Mouse (Mus musculus): ENCODE data around the gene Fzd7. TPM values are rescaled to one million over a fixed set of nuclear protein-coding genes. Genes with fewer than 3 reads are reported as not detected.

Gene Fzd7
- polyA plus RNA-seq, 1 experiment from 2014 or later: 5.8 TPM

DNA sequence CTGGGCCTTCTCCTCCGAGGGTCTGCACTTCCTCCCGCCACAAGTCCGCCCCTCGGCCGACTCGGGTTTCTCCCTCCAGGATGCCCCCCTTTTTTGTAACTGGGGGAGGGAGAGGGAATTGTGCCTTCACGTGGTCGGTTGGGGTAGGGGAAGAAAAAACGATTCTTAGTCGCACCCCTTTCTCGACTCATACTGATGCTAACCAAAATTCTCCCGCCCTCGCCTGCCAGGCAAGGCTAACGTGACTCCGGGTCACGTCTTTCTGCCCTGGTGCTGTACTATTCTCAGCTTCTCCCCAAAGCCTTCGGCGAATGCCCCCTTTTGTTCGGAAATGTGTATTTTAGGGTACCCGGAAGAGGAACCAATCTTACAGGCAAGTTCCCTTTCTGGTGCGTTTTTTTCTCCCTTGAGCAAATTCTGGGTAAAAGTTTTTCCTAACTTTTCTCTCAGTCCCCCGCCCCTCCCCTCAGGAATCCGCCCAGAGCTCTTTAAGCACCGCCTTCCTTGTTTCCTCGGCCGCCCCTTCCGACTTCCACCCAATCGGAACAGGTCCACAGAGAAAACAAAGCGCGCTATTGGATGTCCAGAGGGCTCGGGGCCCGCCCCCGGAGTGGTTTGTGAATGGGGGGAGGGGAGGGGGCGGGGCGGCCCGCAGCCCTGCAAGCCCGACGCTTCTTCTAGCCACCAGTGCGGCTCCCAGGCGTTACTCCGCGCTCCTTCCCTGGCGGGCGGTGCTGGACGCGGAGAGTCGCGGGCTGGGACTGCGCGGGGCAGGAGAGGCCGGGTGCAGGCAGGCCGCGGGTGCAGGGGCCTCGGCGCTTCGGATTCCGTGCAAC is 550 bp upstream of the Fzd7 start:
- H3K27ac ChIP-seq (ENCODE audit: low read length): peak overlapping the region; percentile 99
- peaks cover 27% of the 10 kb centered on the region for H3K4me1 ChIP-seq (ENCODE audit: control insufficient read depth, insufficient read depth, low read length)
- H3K4me3 ChIP-seq (replicated peaks; ENCODE audit: low read length): peak overlapping the region; percentile 73
- peak; percentile 95 for ATAC-seq (ENCODE audit: insufficient read depth, low FRiP score)
- peak overlapping the region; percentile 99 for H3K4me2 ChIP-seq (ENCODE audit: low read depth, low read length)
- H3K9me3 ChIP-seq (replicated peaks; ENCODE audit: control insufficient read depth, low read length): no peaks in the 10 kb centered on the region
- WGBS: under 1% methylated on average over 57 of the region's 57 CpGs
- no peaks in the 10 kb centered on the region for H3K36me3 ChIP-seq (ENCODE audit: control insufficient read depth, insufficient read depth, low read length)
- H3K9ac ChIP-seq (ENCODE audit: low read length): peak overlapping the region; percentile 90
- H3K27me3 ChIP-seq (ENCODE audit: control insufficient read depth, insufficient read depth, low read length): no peaks in the 10 kb centered on the region

GRCm38 (mm10) chr1:59482696-59483520 is 684 bp downstream of the Fzd7 start:
- no peaks in the 10 kb centered on the region for H3K27me3 ChIP-seq (ENCODE audit: control insufficient read depth, insufficient read depth, low read length)
- H3K9ac ChIP-seq (ENCODE audit: low read length): peak overlapping the region; percentile 90
- under 1% methylated on average over 87 of the region's 88 CpGs for WGBS
- H3K4me3 ChIP-seq (replicated peaks; ENCODE audit: low read length): peak overlapping the region; percentile 73
- peak overlapping the region; percentile 99 for H3K27ac ChIP-seq (ENCODE audit: low read length)
- H3K36me3 ChIP-seq (ENCODE audit: control insufficient read depth, insufficient read depth, low read length): no peaks in the 10 kb centered on the region
- peaks cover 39% of the 10 kb centered on the region for H3K4me1 ChIP-seq (ENCODE audit: control insufficient read depth, insufficient read depth, low read length)
- ATAC-seq (ENCODE audit: insufficient read depth, low FRiP score): 0 out of 2 replicates have a peak, but pooled peaks have one; percentile 2
- peak overlapping the region; percentile 99 for H3K4me2 ChIP-seq (ENCODE audit: low read depth, low read length)
- no peaks in the 10 kb centered on the region for H3K9me3 ChIP-seq (replicated peaks; ENCODE audit: control insufficient read depth, low read length)

- H3K4me1 ChIP-seq (ENCODE audit: control insufficient read depth, insufficient read depth, low read length): peaks cover 44% of the 10 kb centered on the region
- WGBS: 3% methylated on average over 46 of the region's 46 CpGs
Measured at GRCm38 (mm10) chr1:59483521-59484245, 1.5 kb downstream of the Fzd7 start.

GRCm38 (mm10) chr1:59484314-59484713 is 2.1 kb downstream of the Fzd7 start:
- no peaks in the 10 kb centered on the region for H3K9me3 ChIP-seq (replicated peaks; ENCODE audit: control insufficient read depth, low read length)
- peaks cover 51% of the 10 kb centered on the region for H3K4me1 ChIP-seq (ENCODE audit: control insufficient read depth, insufficient read depth, low read length)
- peak overlapping the region; percentile 56 for H3K27ac ChIP-seq (ENCODE audit: low read length)
- peak overlapping the region; percentile 99 for H3K4me2 ChIP-seq (ENCODE audit: low read depth, low read length)
- WGBS: 10% methylated on average over 21 of the region's 21 CpGs
- H3K36me3 ChIP-seq (ENCODE audit: control insufficient read depth, insufficient read depth, low read length): no peaks in the 10 kb centered on the region
- H3K9ac ChIP-seq (ENCODE audit: low read length): peak overlapping the region; percentile 90
- H3K4me3 ChIP-seq (replicated peaks; ENCODE audit: low read length): peak overlapping the region; percentile 73
- H3K27me3 ChIP-seq (ENCODE audit: control insufficient read depth, insufficient read depth, low read length): no peaks in the 10 kb centered on the region
- ATAC-seq (ENCODE audit: insufficient read depth, low FRiP score): no peak

More at GRCm38 (mm10) chr1:59483521-59484245, 1.5 kb downstream of the Fzd7 start:
- no peaks in the 10 kb centered on the region for H3K27me3 ChIP-seq (ENCODE audit: control insufficient read depth, insufficient read depth, low read length)
- H3K4me2 ChIP-seq (ENCODE audit: low read depth, low read length): peak overlapping the region; percentile 99
- no peak for ATAC-seq (ENCODE audit: insufficient read depth, low FRiP score)
- peak overlapping the region; percentile 73 for H3K4me3 ChIP-seq (replicated peaks; ENCODE audit: low read length)
- no peaks in the 10 kb centered on the region for H3K9me3 ChIP-seq (replicated peaks; ENCODE audit: control insufficient read depth, low read length)
- no peaks in the 10 kb centered on the region for H3K36me3 ChIP-seq (ENCODE audit: control insufficient read depth, insufficient read depth, low read length)
- peak overlapping the region; percentile 90 for H3K9ac ChIP-seq (ENCODE audit: low read length)
- peak overlapping the region; percentile 99 for H3K27ac ChIP-seq (ENCODE audit: low read length)

GRCm38 (mm10) chr1:59484791-59485785 is 2.9 kb downstream of the Fzd7 start:
- Histone ChIP-seq H3K27me3 (ENCODE audit: control insufficient read depth, insufficient read depth, low read length) (no peaks in the 10 kb centered on the region), H3K36me3 (ENCODE audit: control insufficient read depth, insufficient read depth, low read length) (no peaks in the 10 kb centered on the region), H3K27ac (ENCODE audit: low read length) (peak overlapping the region; percentile 56), H3K9me3 (replicated peaks; ENCODE audit: control insufficient read depth, low read length) (no peaks in the 10 kb centered on the region), H3K4me1 (ENCODE audit: control insufficient read depth, insufficient read depth, low read length) (peaks cover 52% of the 10 kb centered on the region), H3K9ac (ENCODE audit: low read length) (peak overlapping the region; percentile 90), H3K4me3 (replicated peaks; ENCODE audit: low read length) (peak overlapping the region; percentile 73), H3K4me2 (ENCODE audit: low read depth, low read length) (peak overlapping the region; percentile 99)
- WGBS: 14% methylated on average over 16 of the region's 16 CpGs
- no peak for ATAC-seq (ENCODE audit: insufficient read depth, low FRiP score)

DNA sequence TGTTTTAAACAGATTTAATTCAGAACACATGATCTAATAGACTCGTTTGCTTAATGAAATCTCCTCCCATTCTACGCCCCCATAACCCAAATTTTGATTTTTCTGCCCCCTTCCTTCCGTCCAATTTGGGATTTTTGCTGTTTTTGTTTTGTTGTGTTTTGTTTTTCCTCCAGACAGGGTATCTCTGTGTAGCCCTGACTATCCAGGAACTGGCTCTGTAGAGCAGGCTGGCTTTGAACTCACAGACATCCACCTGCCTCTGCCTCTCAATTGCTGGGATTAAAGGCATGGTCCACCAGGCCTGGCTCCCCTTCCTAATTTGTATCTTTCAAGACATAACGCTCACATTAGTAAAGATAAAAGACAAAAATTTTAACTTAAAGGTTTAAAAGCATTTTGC is 3.6 kb downstream of the Fzd7 start:
- Histone ChIP-seq H3K27ac (ENCODE audit: low read length) (no peak overlapping the region), H3K9ac (ENCODE audit: low read length) (peak overlapping the region; percentile 90), H3K4me2 (ENCODE audit: low read depth, low read length) (peak overlapping the region; percentile 99), H3K4me1 (ENCODE audit: control insufficient read depth, insufficient read depth, low read length) (peaks cover 49% of the 10 kb centered on the region), H3K36me3 (ENCODE audit: control insufficient read depth, insufficient read depth, low read length) (no peaks in the 10 kb centered on the region), H3K27me3 (ENCODE audit: control insufficient read depth, insufficient read depth, low read length) (no peaks in the 10 kb centered on the region), H3K9me3 (replicated peaks; ENCODE audit: control insufficient read depth, low read length) (no peaks in the 10 kb centered on the region), H3K4me3 (replicated peaks; ENCODE audit: low read length) (peak overlapping the region; percentile 73)
- 39% methylated on average over 4 of the region's 4 CpGs for WGBS
- no peak for ATAC-seq (ENCODE audit: insufficient read depth, low FRiP score)

DNA sequence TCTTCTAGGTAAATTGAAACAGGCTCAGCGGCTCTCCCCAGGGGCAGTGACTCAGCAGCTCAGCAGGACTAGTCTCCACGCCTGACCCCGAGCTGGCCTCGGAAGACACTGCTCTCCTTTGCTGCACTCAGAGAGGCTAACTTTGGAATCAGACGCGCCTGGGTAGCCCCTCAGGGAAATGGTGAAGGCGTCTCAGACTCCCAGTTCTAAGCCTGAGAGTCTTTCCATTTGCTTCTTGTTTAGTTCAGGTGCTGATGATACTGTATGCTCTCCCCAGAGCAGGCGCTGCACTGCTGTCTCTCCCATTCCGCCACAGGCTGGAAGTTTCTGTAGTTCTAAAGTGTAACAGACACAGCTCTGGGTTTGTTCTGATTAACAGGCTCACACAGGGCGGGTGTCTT is 5.4 kb downstream of the Fzd7 start:
- 11% methylated on average over 10 of the region's 10 CpGs for WGBS
- Histone ChIP-seq H3K36me3 (ENCODE audit: control insufficient read depth, insufficient read depth, low read length) (no peaks in the 10 kb centered on the region), H3K4me3 (replicated peaks; ENCODE audit: low read length) (peak overlapping the region; percentile 3), H3K4me1 (ENCODE audit: control insufficient read depth, insufficient read depth, low read length) (peaks cover 47% of the 10 kb centered on the region), H3K27ac (ENCODE audit: low read length) (peak overlapping the region; percentile 86), H3K4me2 (ENCODE audit: low read depth, low read length) (peak overlapping the region; percentile 46), H3K9me3 (replicated peaks; ENCODE audit: control insufficient read depth, low read length) (no peaks in the 10 kb centered on the region), H3K27me3 (ENCODE audit: control insufficient read depth, insufficient read depth, low read length) (no peaks in the 10 kb centered on the region), H3K9ac (ENCODE audit: low read length) (peak overlapping the region; percentile 53)
- ATAC-seq (ENCODE audit: insufficient read depth, low FRiP score): no peak

DNA sequence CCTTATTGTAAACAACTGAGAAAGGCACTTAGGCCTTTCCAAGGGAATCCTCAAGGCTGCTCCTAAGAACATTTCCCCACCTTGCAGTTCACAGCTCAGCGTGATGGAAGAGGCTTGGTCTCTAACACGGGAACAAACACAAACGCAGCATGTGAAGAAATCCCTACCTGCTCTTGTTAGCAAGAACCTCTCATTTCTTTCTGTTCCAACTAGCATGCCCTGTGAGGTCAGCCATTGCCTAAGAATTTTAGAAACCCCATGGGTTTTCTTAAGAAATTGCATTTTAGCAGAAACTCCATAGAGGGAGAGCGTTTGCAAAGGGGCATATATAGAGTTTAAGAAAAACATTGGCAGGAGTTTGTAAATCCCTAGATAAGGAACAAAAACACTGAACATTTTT is 6.3 kb downstream of the Fzd7 start:
- H3K9ac ChIP-seq (ENCODE audit: low read length): no peak overlapping the region
- H3K4me2 ChIP-seq (ENCODE audit: low read depth, low read length): peak overlapping the region; percentile 17; the same call in 1 of the 2 replicates
- no peaks in the 10 kb centered on the region for H3K27me3 ChIP-seq (ENCODE audit: control insufficient read depth, insufficient read depth, low read length)
- no peak for ATAC-seq (ENCODE audit: insufficient read depth, low FRiP score)
- H3K4me1 ChIP-seq (ENCODE audit: control insufficient read depth, insufficient read depth, low read length): peaks cover 45% of the 10 kb centered on the region
- H3K36me3 ChIP-seq (ENCODE audit: control insufficient read depth, insufficient read depth, low read length): no peaks in the 10 kb centered on the region
- H3K9me3 ChIP-seq (replicated peaks; ENCODE audit: control insufficient read depth, low read length): no peaks in the 10 kb centered on the region
- H3K27ac ChIP-seq (ENCODE audit: low read length): peak overlapping the region; percentile 66
- WGBS: 26% methylated on average over 4 of the region's 4 CpGs
- no peak overlapping the region for H3K4me3 ChIP-seq (replicated peaks; ENCODE audit: low read length)

Data from stomach, embryonic 16.5 days (tissue).